31 mouse cellular contexts compared by ENCODE assay signal in the genomic region with DNA sequence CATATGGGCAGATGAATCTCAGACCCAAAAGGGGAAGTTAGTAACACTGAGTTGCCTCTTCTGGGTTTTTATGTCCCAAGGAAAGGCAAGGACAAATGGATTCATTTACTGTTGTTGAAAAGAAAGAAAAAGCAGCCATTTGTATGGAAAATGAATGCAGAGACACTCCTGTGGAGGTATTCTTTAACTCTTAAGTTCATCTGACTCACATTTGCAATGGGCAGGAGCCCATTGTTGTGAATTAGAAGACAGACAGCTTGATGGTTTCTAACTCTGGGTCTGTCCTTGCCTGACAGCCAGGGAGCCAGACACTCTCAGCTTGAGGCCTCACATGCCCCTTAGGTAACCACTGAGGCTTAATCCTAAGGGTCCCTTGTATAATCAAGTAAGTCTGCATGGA. TPM values are rescaled to one million over a fixed set of nuclear protein-coding genes. Genes with fewer than 3 reads are reported as not detected.
DNase-seq lines count a peak whose midpoint lies in the region; ATAC-seq and TF ChIP-seq lines count a peak whose summit lies in the region.
"Had no signal": no experiment of that assay in that cellular context is flagged by ENCODE, and none has a peak within 500 bp of the region (broad histone marks: within the 10 kb centered on the region; RNA-seq: fewer than 3 reads in every experiment).

No protein-coding gene starts in this region.

- no peak for ATAC-seq in kidney, postnatal 0 days (replicated peaks; ENCODE audit: low FRiP score, low read depth)
- no peak for ATAC-seq in midbrain, embryonic 11.5 days (ENCODE audit: low FRiP score)
- ATAC-seq in midbrain, embryonic 13.5 days = no peak
- ATAC-seq: forebrain, embryonic 15.5 days; hindbrain, embryonic 16.5 days had no signal

- H3K9ac ChIP-seq in kidney, postnatal 0 days (ENCODE audit: low read depth, low read length) = no peak overlapping the region
- H3K9ac ChIP-seq in midbrain, embryonic 11.5 days (ENCODE audit: low read length) = no peak overlapping the region
- H3K9ac ChIP-seq in midbrain, embryonic 13.5 days (replicated peaks) = no peak overlapping the region
- H3K9ac ChIP-seq: embryonic facial prominence, embryonic 13.5 days; forebrain, embryonic 12.5 days; forebrain, embryonic 15.5 days; hindbrain, embryonic 13.5 days had no signal

- H3K4me1 ChIP-seq in kidney, adult 2 months (ENCODE audit: control insufficient read depth, insufficient read depth, low read length) = peaks cover 38% of the 10 kb centered on the region
- peaks cover 8% of the 10 kb centered on the region for H3K4me1 ChIP-seq in kidney, postnatal 0 days (replicated peaks; ENCODE audit: insufficient read depth, low read length)
- H3K4me1 ChIP-seq in midbrain, embryonic 11.5 days (ENCODE audit: control insufficient read depth, insufficient read depth, low read length) = peaks cover 2% of the 10 kb centered on the region; the same call in 1 of the 2 replicates
- peaks cover 6% of the 10 kb centered on the region for H3K4me1 ChIP-seq in midbrain, embryonic 13.5 days (replicated peaks)

- H3K27ac ChIP-seq in kidney, adult 2 months (ENCODE audit: insufficient read depth, low read depth, low read length) = peak overlapping the region; percentile 65
- peak overlapping the region; percentile 14; the same call in 1 of the 2 replicates for H3K27ac ChIP-seq in kidney, postnatal 0 days
- H3K27ac ChIP-seq in midbrain, embryonic 11.5 days (ENCODE audit: low read depth, low read length) = no peak overlapping the region
- no peak overlapping the region for H3K27ac ChIP-seq in midbrain, embryonic 13.5 days
- H3K27ac ChIP-seq: embryonic facial prominence, embryonic 10.5 days; embryonic facial prominence, embryonic 13.5 days; forebrain, embryonic 12.5 days; forebrain, embryonic 15.5 days; hindbrain, embryonic 10.5 days; hindbrain, embryonic 13.5 days had no signal

- no peak overlapping the region for H3K4me3 ChIP-seq in kidney, adult 2 months (ENCODE audit: insufficient read depth, low read depth, low read length)
- no peak overlapping the region for H3K4me3 ChIP-seq in kidney, postnatal 0 days (replicated peaks; ENCODE audit: low read depth, low read length)
- no peak overlapping the region for H3K4me3 ChIP-seq in midbrain, embryonic 11.5 days (ENCODE audit: low read depth, low read length)
- H3K4me3 ChIP-seq in midbrain, embryonic 13.5 days (replicated peaks) = no peak overlapping the region
- H3K4me3 ChIP-seq: embryonic facial prominence, embryonic 10.5 days; embryonic facial prominence, embryonic 13.5 days; erythroblast, embryonic 14.5 days; forebrain, embryonic 12.5 days; forebrain, embryonic 15.5 days; hindbrain, embryonic 10.5 days; hindbrain, embryonic 13.5 days had no signal

- no peak for DNase-seq in kidney, adult 2 months
- DNase-seq in kidney, postnatal 36 days = no peak
- no peak for DNase-seq in kidney, postnatal 0 days (ENCODE audit: low spot score)
- no peak for DNase-seq in kidney, adult 8-10 months
- DNase-seq in midbrain, embryonic 11.5 days (ENCODE audit: low spot score, missing footprints) = peak; percentile 47
- DNase-seq in ZHBTc4 (ENCODE audit: low read depth, low spot score) = peak; percentile 64
- DNase-seq in adrenal gland, postnatal 14 days = no peak
- DNase-seq: adrenal gland, adult 2 months; adrenal gland, postnatal 25 days; B cell, adult 2 months; cerebellum, adult 11-12 months; cerebellum, adult 8-10 months; cerebellum, postnatal 10 days; cerebellum, postnatal 36 days; embryo, embryonic 11 days; gastrocnemius, postnatal 25 days; heart, postnatal 36 days had no signal

- no peak for TF ChIP-seq POLR2A in kidney, adult 2 months (IDR thresholded peaks at IDR 0.05; ENCODE audit: low read depth, low read length)

- peaks cover under 1% of the 10 kb centered on the region; the same call in 1 of the 2 replicates for H3K36me3 ChIP-seq in kidney, adult 2 months (ENCODE audit: control insufficient read depth, insufficient read depth, low read length)
- H3K36me3 ChIP-seq in kidney, postnatal 0 days (ENCODE audit: insufficient read depth, low read length) = peaks cover 26% of the 10 kb centered on the region
- no peaks in the 10 kb centered on the region for H3K36me3 ChIP-seq in midbrain, embryonic 11.5 days (ENCODE audit: control insufficient read depth, insufficient read depth, low read length)
- H3K36me3 ChIP-seq in midbrain, embryonic 13.5 days = no peaks in the 10 kb centered on the region
- H3K36me3 ChIP-seq: forebrain, embryonic 12.5 days; forebrain, embryonic 15.5 days; hindbrain, embryonic 10.5 days; hindbrain, embryonic 13.5 days had no signal

- H3K9me3 ChIP-seq in kidney, postnatal 0 days (replicated peaks; ENCODE audit: low read length) = no peaks in the 10 kb centered on the region
- no peaks in the 10 kb centered on the region for H3K9me3 ChIP-seq in midbrain, embryonic 11.5 days (ENCODE audit: control insufficient read depth, low read length)
- H3K9me3 ChIP-seq in midbrain, embryonic 13.5 days = no peaks in the 10 kb centered on the region
- H3K9me3 ChIP-seq: embryonic facial prominence, embryonic 10.5 days; embryonic facial prominence, embryonic 13.5 days; forebrain, embryonic 12.5 days; forebrain, embryonic 15.5 days; hindbrain, embryonic 10.5 days; hindbrain, embryonic 13.5 days had no signal

- H3K4me2 ChIP-seq in kidney, postnatal 0 days (ENCODE audit: low read length) = no peak overlapping the region
- H3K4me2 ChIP-seq in midbrain, embryonic 11.5 days = no peak overlapping the region
- H3K4me2 ChIP-seq in midbrain, embryonic 13.5 days (replicated peaks) = no peak overlapping the region
- H3K4me2 ChIP-seq: embryonic facial prominence, embryonic 13.5 days; forebrain, embryonic 12.5 days; forebrain, embryonic 15.5 days; heart, embryonic 11.5 days; hindbrain, embryonic 13.5 days had no signal

- H3K27me3 ChIP-seq in kidney, adult 2 months (replicated peaks; ENCODE audit: control insufficient read depth, insufficient read depth, low read length) = no peaks in the 10 kb centered on the region
- no peaks in the 10 kb centered on the region for H3K27me3 ChIP-seq in kidney, postnatal 0 days (ENCODE audit: insufficient read depth, low read length)
- H3K27me3 ChIP-seq in midbrain, embryonic 11.5 days (ENCODE audit: control insufficient read depth, insufficient read depth, low read length) = no peaks in the 10 kb centered on the region
- peaks cover 9% of the 10 kb centered on the region for H3K27me3 ChIP-seq in midbrain, embryonic 13.5 days
- H3K27me3 ChIP-seq: CH12.LX; embryonic facial prominence, embryonic 13.5 days; forebrain, embryonic 15.5 days had no signal

- TF ChIP-seq CTCF in kidney, adult 2 months (conservative IDR thresholded peaks at IDR 0.05; ENCODE audit: insufficient read depth, insufficient read length, low read depth, low read length) = no peak
- no peak for TF ChIP-seq CTCF in kidney, postnatal 0 days (IDR thresholded peaks at IDR 0.05; ENCODE audit: low read depth)

RNA-seq across cellular contexts. Expression of gene A730049H05Rik, which starts 4.7 kb away (rescaled TPM):
- polyA plus RNA-seq in kidney, adult 2 months (2012; rRNA removed) = 2.1 and 2.6 TPM in 2 replicates
- 7.0 and 7.1 TPM in 2 replicates for polyA plus RNA-seq in kidney, postnatal 0 days (2015; fragmentation: Nextera tagmentation; extraction: Ambion mirVana)
- polyA plus RNA-seq in midbrain, embryonic 11.5 days (2014; fragmentation: Nextera tagmentation; extraction: Ambion mirVana) = 0.12 and 0.43 TPM in 2 replicates
- 0.40 and 0.52 TPM in 2 replicates for polyA plus RNA-seq in midbrain, embryonic 13.5 days (2015; fragmentation: Nextera tagmentation; extraction: Ambion mirVana)
- total RNA-seq in adrenal gland, postnatal 14 days (2021) = 2.7 and 2.8 TPM in 2 replicates
- total RNA-seq: CH12.LX; granulocyte monocyte progenitor cell, adult 5-6 weeks had no signal
- polyA plus RNA-seq: erythroblast, embryonic 14.5 days had no signal

RNA-seq across cellular contexts. Expression of gene Gm15737, which starts 57.6 kb away (rescaled TPM):
- polyA plus RNA-seq in kidney, adult 2 months (2012; rRNA removed) = 0.01 TPM in 1 of 2 replicates, not detected in the other
- polyA plus RNA-seq in kidney, postnatal 0 days (2015; fragmentation: Nextera tagmentation; extraction: Ambion mirVana) = 0.03 TPM in 1 of 2 replicates, not detected in the other
- polyA plus RNA-seq in midbrain, embryonic 11.5 days (2014; fragmentation: Nextera tagmentation; extraction: Ambion mirVana) = not detected in 2 replicates
- not detected in 2 replicates for polyA plus RNA-seq in midbrain, embryonic 13.5 days (2015; fragmentation: Nextera tagmentation; extraction: Ambion mirVana)
- not detected in 2 replicates for total RNA-seq in adrenal gland, postnatal 14 days (2021)
- total RNA-seq: adrenal gland, postnatal 25 days; CH12.LX; granulocyte monocyte progenitor cell, adult 5-6 weeks had no signal
- polyA plus RNA-seq: brain, embryonic 14.5 days; cortical plate, adult 2 months; embryonic facial prominence, embryonic 10.5 days; embryonic facial prominence, embryonic 13.5 days; erythroblast, embryonic 14.5 days; forebrain, embryonic 12.5 days; forebrain, embryonic 15.5 days; hindbrain, embryonic 13.5 days; hindbrain, embryonic 16.5 days had no signal

Comparison
In these comparisons a context has a peak if more than half of its experiments do, and no peak if none do; other contexts are left out.
1. DNase-seq: peak in midbrain, embryonic 11.5 days (single experiment) and ZHBTc4 (single experiment); none in kidney, adult 2 months (single experiment), kidney, postnatal 36 days (0 of 2), kidney, postnatal 0 days (single experiment), kidney, adult 8-10 months (0 of 2) and adrenal gland, postnatal 14 days (single experiment).
2. H3K27ac ChIP-seq: peak in kidney, adult 2 months (single experiment) and kidney, postnatal 0 days (single experiment); none in midbrain, embryonic 11.5 days (single experiment) and midbrain, embryonic 13.5 days (single experiment).